Mouse (Mus musculus): ENCODE data around the gene Unc93a2.
"Not testable (repeated sequence)": the region's sequence is repeated elsewhere in the genome, so short reads cannot be mapped to it uniquely, and the experiment has no call there.

DNA sequence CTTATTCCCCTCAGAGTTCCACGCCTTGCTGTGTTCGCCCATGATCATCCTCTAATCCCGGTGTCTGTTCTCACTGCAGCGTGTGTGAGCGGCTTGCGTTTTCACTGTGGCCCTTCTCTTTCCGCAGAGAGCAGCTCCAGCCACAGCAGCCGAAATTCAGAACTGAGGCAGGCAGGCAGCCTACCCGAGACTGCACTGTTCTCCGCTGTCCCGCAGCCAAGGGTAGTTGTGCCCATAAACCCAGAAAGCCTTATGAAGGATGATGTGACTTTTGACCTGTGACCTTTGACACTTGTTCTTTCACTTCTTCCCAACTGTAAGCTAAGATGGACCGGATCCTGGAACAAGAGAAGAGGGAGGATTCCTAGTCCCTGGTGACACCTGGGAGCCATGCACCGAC lies 11.8 kb upstream of the Unc93a2 start:
- not testable (repeated sequence) for TF ChIP-seq CTCF (conservative IDR thresholded peaks at IDR 0.05; ENCODE audit: low read length); NANOG (IDR thresholded peaks at IDR 0.05; ENCODE audit: borderline replicate concordance, low read length); POU5F1 (IDR thresholded peaks at IDR 0.05; ENCODE audit: borderline replicate concordance, low read length)
